Mouse (Mus musculus) thymus, adult 2 months (tissue): ENCODE measurements around the gene Dpp6. TPM values are rescaled to one million over a fixed set of nuclear protein-coding genes. Genes with fewer than 3 reads are reported as not detected.

Source experiments
- DNase-seq: peaks from one replicate; pipeline ENCODE4 v3.0.0; 2021
- H3K27ac ChIP-seq: fragments of 200-500 bp; 2 replicates; pipeline ENCODE4 v1.5.1; 2012; ENCODE audit warnings: low read length, control low read depth; ENCODE audit not compliant: control insufficient read depth, insufficient read depth
- H3K27me3 ChIP-seq: fragments of 200-500 bp; 2 replicates; pipeline ENCODE4 v1.6.1; 2012; ENCODE audit warnings: mild to moderate bottlenecking, low read length, moderate library complexity, mixed read lengths; ENCODE audit not compliant: control insufficient read depth, insufficient read depth
- H3K36me3 ChIP-seq: fragments of 200-500 bp; 2 replicates; pipeline ENCODE4 v1.6.1; 2012; ENCODE audit warnings: mild to moderate bottlenecking, low read length, moderate library complexity; ENCODE audit not compliant: control insufficient read depth, insufficient read depth
- H3K4me1 ChIP-seq: fragments of 200-500 bp; replicated peaks from 2 replicates; pipeline ENCODE4 v1.6.1; 2012; ENCODE audit warnings: low read length; ENCODE audit not compliant: control insufficient read depth, insufficient read depth
- H3K4me3 ChIP-seq: fragments of 200-500 bp; 2 replicates; pipeline ENCODE4 v1.5.1; 2012; ENCODE audit warnings: mild to moderate bottlenecking, low read length, control low read depth, moderate library complexity; ENCODE audit not compliant: control insufficient read depth, insufficient read depth
- CTCF ChIP-seq: fragments of 200-500 bp; IDR thresholded peaks from 2 replicates; pipeline ENCODE4 v1.5.1; 2012; ENCODE audit warnings: mild to moderate bottlenecking, control low read depth, low read length, moderate library complexity, borderline replicate concordance; ENCODE audit not compliant: control insufficient read depth, poor library complexity, insufficient read depth; ENCODE audit errors: extremely low read depth
- POLR2A ChIP-seq: fragments of 200-500 bp; IDR thresholded peaks from 2 replicates; pipeline ENCODE4 v1.6.1; 2012; ENCODE audit warnings: mild to moderate bottlenecking, low read length, control low read depth, moderate library complexity; ENCODE audit not compliant: control insufficient read depth, poor library complexity, insufficient read depth; ENCODE audit errors: extremely low read depth
- WGBS: fragments of 180-500 bp; shearing (Covaris S2); methylation state at CpG from one replicate; pipeline ENCODE4 v1.1.7; 2018; 5-methylcytosine and 5-hydroxymethylcytosine counted together
- polyA plus RNA-seq: library from polyadenylated mRNA; depleted of rRNA; stranded (reverse); fragments of >200 nt; gene quantifications from 2 replicates; pipeline ENCODE4 v1.2.3, GENCODE M21; 2012

The Dpp6 gene
- polyA plus RNA-seq, 1 experiment, result 4.8 TPM

DNA sequence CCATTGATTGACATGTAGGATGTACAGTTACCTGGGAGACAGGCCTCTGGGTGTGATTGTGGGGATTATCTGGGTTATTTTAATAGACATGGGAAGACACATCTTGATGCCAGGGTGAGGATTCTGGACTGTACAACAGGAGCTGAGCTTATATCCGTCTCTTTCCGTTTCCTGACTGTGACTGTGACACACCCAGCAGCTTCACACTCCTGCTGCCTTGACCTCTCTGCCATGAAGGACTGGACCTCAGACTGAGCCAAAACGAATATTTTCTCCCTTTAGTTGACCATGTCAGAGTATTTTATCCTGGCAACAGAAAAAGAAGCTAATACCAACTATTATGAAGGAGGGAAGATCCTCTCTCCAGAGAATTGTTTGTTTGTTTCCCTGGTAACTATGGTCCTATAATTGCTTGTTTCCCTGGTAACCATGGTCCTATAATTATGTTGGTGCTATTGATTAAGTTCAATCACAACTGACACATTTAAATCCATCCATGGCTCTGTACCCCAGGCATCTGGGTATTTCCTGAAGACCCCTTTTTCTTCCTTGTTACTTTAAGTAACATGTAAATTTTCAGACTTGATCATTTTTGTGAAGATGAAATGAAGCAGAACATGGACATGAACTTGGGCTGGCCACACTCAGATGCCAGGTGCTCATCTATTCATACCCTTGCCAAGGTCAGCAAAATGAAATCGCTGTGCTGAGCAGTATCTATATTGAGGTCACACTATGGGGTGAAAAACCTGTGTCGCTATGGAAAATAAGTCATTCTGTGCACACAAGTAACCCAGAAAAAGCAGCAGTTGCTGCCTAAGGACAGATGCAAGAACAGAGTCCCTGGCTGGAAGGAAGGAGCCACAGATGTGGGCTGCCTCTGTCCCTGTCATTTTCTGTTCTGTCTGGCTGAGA is 531.4 kb downstream of the Dpp6 start:
- H3K27me3 ChIP-seq, result no peaks in the 10 kb centered on the region
- TF ChIP-seq CTCF (no peak), POLR2A (no peak)
- H3K36me3 ChIP-seq, result no peaks in the 10 kb centered on the region
- H3K27ac ChIP-seq, result no peak overlapping the region
- DNase-seq, result no peak
- no peaks in the 10 kb centered on the region for H3K4me1 ChIP-seq
- 78% methylated on average over 5 of the region's 5 CpGs for WGBS
- H3K4me3 ChIP-seq, result no peak overlapping the region

DNA sequence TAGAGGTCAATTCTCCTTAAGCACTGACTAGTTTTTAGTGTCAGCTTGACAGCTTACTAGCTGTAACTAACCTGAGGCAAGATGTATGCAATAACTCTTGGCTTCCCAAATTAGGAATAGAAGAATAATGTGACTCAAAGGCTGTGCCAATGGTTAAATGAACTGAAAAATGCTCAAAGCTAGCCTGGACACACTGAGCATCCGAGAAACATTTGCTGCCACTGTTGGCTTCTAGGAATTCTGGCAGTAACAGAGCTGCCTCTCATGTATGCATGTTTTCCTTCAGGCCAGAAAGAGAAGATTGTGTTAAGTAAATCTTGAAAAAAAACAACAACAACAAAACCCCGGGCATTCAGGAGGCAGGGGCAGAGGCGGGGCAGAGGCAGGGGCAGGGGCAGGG is 540.6 kb downstream of the Dpp6 start:
- no peaks in the 10 kb centered on the region for H3K27me3 ChIP-seq
- H3K4me3 ChIP-seq, result no peak overlapping the region
- H3K36me3 ChIP-seq, result no peaks in the 10 kb centered on the region
- H3K27ac ChIP-seq, result no peak overlapping the region
- H3K4me1 ChIP-seq, result no peaks in the 10 kb centered on the region
- no peak for DNase-seq
- WGBS, result 84% methylated on average over 3 of the region's 3 CpGs
- TF ChIP-seq POLR2A, result no peak
- TF ChIP-seq CTCF, result no peak

DNA sequence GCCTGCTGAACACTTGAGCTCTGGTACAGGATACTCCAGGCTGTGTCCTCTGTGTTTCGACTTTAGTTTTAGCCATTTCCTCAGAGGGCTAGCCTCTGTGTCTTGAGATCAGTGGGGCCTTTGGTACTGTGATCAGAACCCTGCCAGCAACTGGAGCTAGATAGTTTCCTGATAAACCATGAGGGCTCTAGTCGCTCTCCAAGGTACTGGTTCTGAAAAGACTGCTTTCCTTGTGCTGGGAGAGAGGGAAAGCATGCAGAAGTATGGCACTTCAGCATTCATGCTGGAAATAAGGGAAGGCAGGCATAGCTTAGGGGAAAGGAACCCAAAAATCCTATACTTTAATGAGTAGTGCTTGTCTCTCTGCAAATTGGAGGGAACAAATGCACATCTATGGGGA is 548.9 kb downstream of the Dpp6 start:
- DNase-seq, result no peak
- no peak overlapping the region for H3K4me3 ChIP-seq
- no peak overlapping the region for H3K27ac ChIP-seq
- H3K36me3 ChIP-seq, result no peaks in the 10 kb centered on the region
- H3K4me1 ChIP-seq, result no peaks in the 10 kb centered on the region
- 73% methylated on average over 2 of the region's 2 CpGs for WGBS
- no peaks in the 10 kb centered on the region for H3K27me3 ChIP-seq
- TF ChIP-seq CTCF (no peak), POLR2A (no peak)

DNA sequence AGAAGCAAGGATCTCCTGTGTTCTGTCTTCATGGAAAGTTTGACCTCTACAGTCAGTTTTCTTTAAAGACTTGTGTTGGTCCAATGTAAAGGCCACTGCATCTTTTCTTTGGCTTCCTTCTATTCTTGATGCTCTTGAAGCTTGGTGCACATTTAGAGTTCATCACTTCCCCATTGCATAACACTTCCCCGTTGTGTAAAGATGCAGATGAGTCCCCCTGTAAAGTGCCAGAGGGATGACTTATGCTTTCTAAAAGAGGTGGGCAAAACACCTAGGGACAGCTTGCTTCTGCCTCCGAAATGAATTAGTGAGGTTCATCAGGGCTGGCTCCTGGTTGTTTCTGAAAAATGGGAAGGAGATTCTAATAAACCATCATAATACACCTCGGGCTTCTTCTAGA is 553.8 kb downstream of the Dpp6 start:
- no peaks in the 10 kb centered on the region for H3K4me1 ChIP-seq
- 72% methylated on average over 3 of the region's 3 CpGs for WGBS
- H3K27me3 ChIP-seq, result no peaks in the 10 kb centered on the region
- TF ChIP-seq CTCF, result no peak
- TF ChIP-seq POLR2A, result no peak
- no peak overlapping the region for H3K4me3 ChIP-seq
- DNase-seq, result no peak
- H3K36me3 ChIP-seq, result no peaks in the 10 kb centered on the region
- H3K27ac ChIP-seq, result no peak overlapping the region

DNA sequence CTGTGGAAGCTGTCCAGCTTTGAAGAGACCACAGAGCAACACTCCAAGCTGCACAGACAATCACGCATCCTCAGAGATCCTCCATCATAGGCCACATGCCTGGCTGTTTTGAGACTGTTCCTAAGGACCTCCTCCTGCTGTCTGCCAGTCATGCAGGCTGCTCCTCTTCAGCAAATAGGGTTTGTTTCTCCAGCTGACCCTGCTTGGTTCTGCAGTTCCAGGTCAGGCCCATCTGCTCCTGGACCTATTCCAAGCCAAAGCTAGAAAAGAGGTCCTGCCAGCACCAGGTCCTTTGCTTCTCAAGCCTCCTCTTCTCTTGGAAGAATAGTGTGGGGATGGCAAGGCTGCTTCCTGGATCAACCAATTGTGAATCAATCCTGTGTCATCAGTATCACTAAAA is 556.9 kb downstream of the Dpp6 start:
- no peak for TF ChIP-seq CTCF
- no peak for TF ChIP-seq POLR2A
- Histone ChIP-seq H3K36me3 (no peaks in the 10 kb centered on the region), H3K4me3 (no peak overlapping the region), H3K27ac (no peak overlapping the region), H3K4me1 (no peaks in the 10 kb centered on the region), H3K27me3 (no peaks in the 10 kb centered on the region)
- DNase-seq, result no peak
- 83% methylated on average over 1 of the region's 1 CpGs for WGBS

DNA sequence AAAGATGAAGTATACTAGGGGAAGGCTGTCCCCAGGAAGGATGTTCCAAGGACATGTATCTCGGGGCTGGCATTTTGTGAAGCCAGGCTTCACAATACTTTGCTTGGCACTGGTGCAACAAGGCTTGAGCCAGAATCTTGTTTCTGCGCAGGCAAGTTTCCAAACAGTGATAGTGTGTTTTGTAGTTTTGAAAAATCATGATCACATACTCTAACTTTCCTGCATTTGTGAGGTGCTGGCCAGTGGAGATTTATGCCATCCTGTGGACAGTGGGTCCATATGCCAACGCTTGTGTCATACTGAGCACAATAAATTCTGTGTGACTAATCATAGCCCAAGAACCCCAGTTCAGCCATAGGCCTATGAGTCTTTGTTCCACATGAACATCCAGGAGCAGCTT is 558.8 kb downstream of the Dpp6 start:
- Histone ChIP-seq H3K27ac (no peak overlapping the region), H3K4me1 (no peaks in the 10 kb centered on the region), H3K27me3 (no peaks in the 10 kb centered on the region), H3K36me3 (no peaks in the 10 kb centered on the region), H3K4me3 (no peak overlapping the region)
- 94% methylated on average over 3 of the region's 3 CpGs for WGBS
- DNase-seq, result no peak
- no peak for TF ChIP-seq POLR2A
- TF ChIP-seq CTCF, result no peak
